13 mouse cellular contexts compared by ENCODE assay signal in genomic region chr7:126825403-126825802, GRCm38 (mm10). TPM values are rescaled to one million over a fixed set of nuclear protein-coding genes. Genes with fewer than 3 reads are reported as not detected.
DNase-seq lines count a peak whose midpoint lies in the region; ATAC-seq and TF ChIP-seq lines count a peak whose summit lies in the region.
"Had no signal": no experiment of that assay in that cellular context is flagged by ENCODE, and none has a peak within 500 bp of the region (broad histone marks: within the 10 kb centered on the region; RNA-seq: fewer than 3 reads in every experiment).

No protein-coding gene starts in this region.

- peak; percentile 58 for DNase-seq in kidney, postnatal 10 days
- no peak for DNase-seq in kidney, adult 2 months
- peak; percentile 53 for DNase-seq in hindbrain, embryonic 11.5 days (ENCODE audit: low spot score)
- peak; percentile 51 for DNase-seq in neural tube, embryonic 10.5 days (ENCODE audit: extremely low spot score, low spot score)
- DNase-seq in right cerebral cortex, postnatal 25 days: no peak
- DNase-seq in layer of hippocampus, adult 2 months (ENCODE audit: low spot score in 2 of 2): no peak
- DNase-seq: thymus, postnatal 36 days had no signal

- no peak overlapping the region for H3K9ac ChIP-seq in hindbrain, embryonic 11.5 days (ENCODE audit: low read depth, low read length)
- H3K9ac ChIP-seq: limb, embryonic 12.5 days had no signal

- 28% methylated on average over 8 of the region's 8 CpGs for WGBS in kidney, adult 2 months
- 18% methylated on average over 8 of the region's 8 CpGs for WGBS in hindbrain, embryonic 11.5 days

- H3K4me2 ChIP-seq in hindbrain, embryonic 11.5 days (replicated peaks; ENCODE audit: low read depth, low read length): no peak overlapping the region
- H3K4me2 ChIP-seq: limb, embryonic 12.5 days had no signal

- no peak overlapping the region for H3K27ac ChIP-seq in kidney, adult 2 months (ENCODE audit: insufficient read depth, low read depth, low read length)
- no peak overlapping the region for H3K27ac ChIP-seq in hindbrain, embryonic 11.5 days (ENCODE audit: low read depth, low read length)
- no peak overlapping the region for H3K27ac ChIP-seq in layer of hippocampus, adult 2 months
- H3K27ac ChIP-seq: limb, embryonic 12.5 days had no signal

- no peak overlapping the region for H3K4me3 ChIP-seq in kidney, adult 2 months (ENCODE audit: insufficient read depth, low read depth, low read length)
- no peak overlapping the region for H3K4me3 ChIP-seq in hindbrain, embryonic 11.5 days (ENCODE audit: low read depth, low read length)
- H3K4me3 ChIP-seq in layer of hippocampus, adult 2 months: no peak overlapping the region
- H3K4me3 ChIP-seq: erythroblast, embryonic 14.5 days; limb, embryonic 12.5 days; megakaryocyte, embryonic 14.5 days had no signal

- no peak for TF ChIP-seq POLR2A in kidney, adult 2 months (IDR thresholded peaks at IDR 0.05; ENCODE audit: low read depth, low read length)

- no peaks in the 10 kb centered on the region for H3K4me1 ChIP-seq in kidney, adult 2 months (ENCODE audit: control insufficient read depth, insufficient read depth, low read length)
- no peaks in the 10 kb centered on the region; the same call in 1 of the 2 replicates for H3K4me1 ChIP-seq in hindbrain, embryonic 11.5 days (replicated peaks; ENCODE audit: control insufficient read depth, insufficient read depth, low read length)

- TF ChIP-seq CTCF in kidney, adult 2 months (conservative IDR thresholded peaks at IDR 0.05; ENCODE audit: insufficient read depth, insufficient read length, low read depth, low read length): no peak
- TF ChIP-seq CTCF in layer of hippocampus, adult 2 months (conservative IDR thresholded peaks at IDR 0.05): no peak

- H3K9me3 ChIP-seq in hindbrain, embryonic 11.5 days (ENCODE audit: control insufficient read depth, low read length): no peaks in the 10 kb centered on the region
- H3K9me3 ChIP-seq: limb, embryonic 12.5 days; megakaryocyte, embryonic 14.5 days had no signal

- no peaks in the 10 kb centered on the region for H3K36me3 ChIP-seq in kidney, adult 2 months (ENCODE audit: control insufficient read depth, insufficient read depth, low read length)
- H3K36me3 ChIP-seq in hindbrain, embryonic 11.5 days (ENCODE audit: control insufficient read depth, insufficient read depth, low read length): no peaks in the 10 kb centered on the region
- H3K36me3 ChIP-seq: limb, embryonic 12.5 days had no signal

- no peaks in the 10 kb centered on the region for H3K27me3 ChIP-seq in kidney, adult 2 months (replicated peaks; ENCODE audit: control insufficient read depth, insufficient read depth, low read length)
- H3K27me3 ChIP-seq in hindbrain, embryonic 11.5 days (ENCODE audit: control insufficient read depth, insufficient read depth, low read length): no peaks in the 10 kb centered on the region; the same call in 1 of the 2 replicates
- H3K27me3 ChIP-seq: Patski had no signal

- ATAC-seq in common myeloid progenitor, adult 5-6 weeks (replicated peaks; ENCODE audit: low read depth, poor library complexity, severe bottlenecking): peak; percentile 48; the same call in 1 of the 2 replicates
- ATAC-seq in hindbrain, embryonic 11.5 days (ENCODE audit: low FRiP score): no peak
- no peak for ATAC-seq in inflammation-experienced regulatory T-cells, adult 6 months
- ATAC-seq: Patski had no signal

RNA-seq across cellular contexts. Expression of gene 4930451I11Rik, which starts 6.0 kb away (rescaled TPM):
- 0.46 TPM in 1 of 2 replicates, not detected in the other for polyA plus RNA-seq in kidney, adult 2 months (2012; rRNA removed)
- total RNA-seq in common myeloid progenitor, adult 5-6 weeks (2017): not detected in 2 replicates
- not detected in 2 replicates for polyA plus RNA-seq in hindbrain, embryonic 11.5 days (2014; fragmentation: Nextera tagmentation; extraction: Ambion mirVana)
- polyA plus RNA-seq in inflammation-experienced regulatory T-cells, adult 6 months (2017; shearing (Covaris generic)): not detected
- total RNA-seq in layer of hippocampus, adult 2 months (2021): not detected
- polyA plus RNA-seq: erythroblast, embryonic 14.5 days; limb, embryonic 12.5 days; Patski had no signal

RNA-seq across cellular contexts. Expression of gene Doc2a, which starts 21.8 kb away (rescaled TPM):
- 0.15 and 0.33 TPM in 2 replicates for polyA plus RNA-seq in kidney, adult 2 months (2012; rRNA removed)
- not detected in 2 replicates for total RNA-seq in common myeloid progenitor, adult 5-6 weeks (2017)
- 3.4 and 3.7 TPM in 2 replicates for polyA plus RNA-seq in hindbrain, embryonic 11.5 days (2014; fragmentation: Nextera tagmentation; extraction: Ambion mirVana)
- not detected for polyA plus RNA-seq in inflammation-experienced regulatory T-cells, adult 6 months (2017; shearing (Covaris generic))
- total RNA-seq in layer of hippocampus, adult 2 months (2021): 10 to 100 TPM; 19.2 to 20.5 TPM
- polyA plus RNA-seq: erythroblast, embryonic 14.5 days; Patski had no signal

RNA-seq across cellular contexts. Expression of gene Fam57b, which starts 27.9 kb away (rescaled TPM):
- polyA plus RNA-seq in kidney, adult 2 months (2012; rRNA removed): 4.2 and 6.3 TPM in 2 replicates
- not detected in 2 replicates for total RNA-seq in common myeloid progenitor, adult 5-6 weeks (2017)
- polyA plus RNA-seq in hindbrain, embryonic 11.5 days (2014; fragmentation: Nextera tagmentation; extraction: Ambion mirVana): 14.6 and 16.3 TPM in 2 replicates
- polyA plus RNA-seq in inflammation-experienced regulatory T-cells, adult 6 months (2017; shearing (Covaris generic)): not detected
- 10 to 100 TPM; 73.8 to 74.7 TPM for total RNA-seq in layer of hippocampus, adult 2 months (2021)
- polyA plus RNA-seq: erythroblast, embryonic 14.5 days had no signal

RNA-seq across cellular contexts. Expression of gene Ppp4c, which starts 33.1 kb away (rescaled TPM):
- polyA plus RNA-seq in kidney, adult 2 months (2012; rRNA removed): 135 and 145 TPM in 2 replicates
- total RNA-seq in common myeloid progenitor, adult 5-6 weeks (2017): 120 and 125 TPM in 2 replicates
- polyA plus RNA-seq in hindbrain, embryonic 11.5 days (2014; fragmentation: Nextera tagmentation; extraction: Ambion mirVana): 313 and 330 TPM in 2 replicates
- 100 to 1,000 TPM; 118 to 168 (median 129) TPM for polyA plus RNA-seq in inflammation-experienced regulatory T-cells, adult 6 months (2017; shearing (Covaris generic))
- 10 to 100 TPM; 50.2 to 54.9 TPM for total RNA-seq in layer of hippocampus, adult 2 months (2021)

RNA-seq across cellular contexts. Expression of gene Hirip3, which starts 36.4 kb away (rescaled TPM):
- polyA plus RNA-seq in kidney, adult 2 months (2012; rRNA removed): 4.2 and 6.6 TPM in 2 replicates
- 283 and 331 TPM in 2 replicates for total RNA-seq in common myeloid progenitor, adult 5-6 weeks (2017)
- 22.0 and 25.2 TPM in 2 replicates for polyA plus RNA-seq in hindbrain, embryonic 11.5 days (2014; fragmentation: Nextera tagmentation; extraction: Ambion mirVana)
- polyA plus RNA-seq in inflammation-experienced regulatory T-cells, adult 6 months (2017; shearing (Covaris generic)): 10 to 100 TPM; 11.2 to 19.3 (median 18.2) TPM
- 10 to 100 TPM; 32.2 to 38.5 TPM for total RNA-seq in layer of hippocampus, adult 2 months (2021)

Comparison
In these comparisons a context has a peak if more than half of its experiments do, and no peak if none do; other contexts are left out.
1. DNase-seq: peak in kidney, postnatal 10 days (single experiment), hindbrain, embryonic 11.5 days (single experiment) and neural tube, embryonic 10.5 days (single experiment); none in kidney, adult 2 months (single experiment), right cerebral cortex, postnatal 25 days (single experiment) and layer of hippocampus, adult 2 months (0 of 2).